Mouse (Mus musculus): Measurements from ENCODE around the gene Slc26a6. TPM values are rescaled to one million over a fixed set of nuclear protein-coding genes. Genes with fewer than 3 reads are reported as not detected.
A peak's percentile ranks its signal among the peaks of the same experiment; 100 is the strongest.

Gene Slc26a6
- 10 to 100 TPM; 11.7 to 14.0 TPM for total RNA-seq (2021)
- long read RNA-seq, experiment 1 = 0 reads
- long read RNA-seq, experiment 2 = 0 reads

DNA sequence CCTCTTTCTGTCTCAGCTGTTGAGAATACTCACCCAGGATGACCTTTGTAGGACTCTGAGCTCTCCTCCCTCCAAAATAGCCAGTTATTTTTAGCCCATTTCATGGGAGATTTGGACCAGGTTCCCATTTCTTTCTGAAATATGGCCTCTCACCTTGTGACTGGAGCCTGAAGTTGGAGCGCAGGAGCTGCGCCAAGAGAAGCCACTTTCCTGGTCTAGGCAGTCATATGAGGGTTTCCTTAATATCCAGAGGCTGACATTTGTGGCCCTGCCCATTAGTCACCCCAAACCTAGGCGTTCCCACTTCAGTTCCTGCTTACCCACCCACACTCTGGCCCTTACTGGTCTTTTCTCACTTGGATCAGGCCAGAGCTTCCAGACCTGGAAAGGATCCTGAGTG is at the start of gene Slc26a6:
Slc26a6 (plus strand) TSS at position 308 of the 400 bp plus-strand sequence.
- no peak for DNase-seq (ENCODE audit: low spot score in 2 of 2)

DNA sequence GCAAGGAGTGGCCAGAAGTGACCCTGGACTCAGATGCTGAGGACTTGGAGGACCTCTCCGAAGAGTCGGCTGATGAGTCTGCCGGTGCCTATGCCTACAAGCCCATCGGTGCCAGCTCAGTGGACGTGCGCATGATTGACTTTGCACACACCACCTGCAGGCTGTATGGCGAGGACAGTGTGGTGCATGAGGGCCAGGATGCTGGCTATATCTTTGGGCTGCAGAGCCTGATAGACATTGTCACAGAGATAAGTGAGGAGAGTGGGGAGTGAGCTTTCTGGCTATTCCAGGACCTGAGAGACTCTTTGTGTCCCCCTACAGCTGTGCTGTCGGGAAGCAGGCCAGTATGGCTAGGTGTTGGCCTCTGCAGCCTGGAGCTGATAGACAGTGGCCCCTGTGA is 47.3 kb upstream of the Slc26a6 start:
- DNase-seq (ENCODE audit: low spot score in 2 of 2) = no peak

DNA sequence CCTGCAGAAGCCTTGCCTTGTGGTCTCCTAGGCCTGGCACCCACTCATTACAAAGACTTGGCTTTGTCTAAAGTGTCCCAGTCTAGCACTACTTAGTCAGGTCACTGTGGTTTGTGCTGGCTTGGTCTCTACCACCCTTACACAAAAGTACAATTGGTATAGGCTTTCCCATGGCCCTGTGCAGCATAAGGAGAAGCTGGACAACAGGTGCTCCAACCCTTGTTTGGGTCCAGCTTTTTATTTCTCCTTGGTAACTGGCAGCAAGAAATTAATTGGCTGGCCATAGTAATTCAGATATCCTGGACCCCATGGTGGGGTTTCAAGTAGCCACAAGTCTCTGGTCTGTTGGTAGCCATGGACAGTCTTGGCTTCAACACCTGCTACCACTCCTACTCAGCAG is 46.7 kb upstream of the Slc26a6 start:
- DNase-seq (ENCODE audit: low spot score in 2 of 2) = no peak

DNA sequence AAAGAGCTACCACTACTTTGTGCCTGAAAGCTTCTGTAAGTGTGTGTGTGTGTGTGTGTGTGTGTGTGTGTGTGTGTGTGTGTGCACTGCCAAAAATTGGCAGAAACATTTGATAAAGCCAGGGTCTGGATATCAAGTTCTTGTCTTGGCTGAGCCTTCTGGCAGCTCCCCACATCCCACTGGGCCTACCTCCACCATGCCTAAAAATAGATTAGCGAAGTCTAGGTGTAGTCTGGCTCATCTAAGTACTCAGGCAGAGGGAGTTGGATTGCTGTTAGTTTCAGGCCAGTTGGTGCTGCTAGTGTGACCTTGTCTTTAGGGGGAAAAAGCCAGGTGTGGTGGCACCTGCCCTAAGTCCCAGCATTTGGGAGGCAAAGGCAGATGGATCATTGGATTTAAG is 46.3 kb upstream of the Slc26a6 start:
- no peak for DNase-seq (ENCODE audit: low spot score in 2 of 2)

DNA sequence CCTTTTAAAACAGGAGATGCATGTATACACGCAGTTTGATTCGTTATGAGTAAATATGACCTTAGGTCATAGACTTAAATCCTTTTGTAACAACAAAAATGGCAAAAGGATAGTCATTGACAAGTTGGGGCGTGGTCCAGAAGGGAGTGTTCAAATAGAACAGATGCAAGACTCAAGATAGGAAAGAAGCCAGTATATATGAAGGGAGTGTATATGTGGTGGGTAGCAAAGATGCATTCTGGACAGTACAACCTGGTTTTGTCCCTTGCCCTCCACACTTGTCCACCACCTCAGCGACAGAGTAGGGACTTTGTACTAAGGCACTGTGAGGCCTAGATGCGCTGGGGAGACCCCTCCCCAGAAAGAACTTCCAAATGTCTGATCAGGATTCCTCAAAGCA is 45.4 kb upstream of the Slc26a6 start:
- DNase-seq (ENCODE audit: low spot score in 2 of 2) = no peak

DNA sequence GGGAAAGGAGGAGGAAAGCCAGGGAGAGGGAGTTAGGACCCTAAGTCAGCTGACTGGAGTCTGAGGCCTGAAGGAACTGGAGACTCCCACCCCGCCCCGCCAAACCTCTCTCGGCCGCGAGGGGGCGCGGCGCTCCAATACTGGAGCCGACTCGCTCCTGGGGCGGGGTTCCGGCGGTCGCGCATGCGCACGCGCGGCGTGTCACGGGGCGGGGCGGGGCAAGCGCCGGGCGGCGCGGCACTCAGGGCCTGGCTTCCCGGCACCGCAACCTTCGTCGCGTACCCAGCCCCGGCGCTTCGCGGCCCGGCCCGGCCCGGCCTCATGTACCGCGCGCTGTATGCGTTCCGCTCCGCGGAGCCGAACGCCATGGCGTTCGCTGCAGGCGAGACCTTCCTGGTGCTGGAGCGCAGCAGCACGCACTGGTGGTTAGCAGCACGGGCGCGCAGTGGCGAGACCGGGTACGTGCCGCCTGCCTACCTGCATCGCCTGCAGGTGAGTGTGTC is 44.9 kb upstream of the Slc26a6 start, which contains the start of gene Nckipsd:
Nckipsd (plus strand) TSS at position 206 of the 503 bp plus-strand sequence.
- peak; percentile 96 for DNase-seq (ENCODE audit: low spot score in 2 of 2)

DNA sequence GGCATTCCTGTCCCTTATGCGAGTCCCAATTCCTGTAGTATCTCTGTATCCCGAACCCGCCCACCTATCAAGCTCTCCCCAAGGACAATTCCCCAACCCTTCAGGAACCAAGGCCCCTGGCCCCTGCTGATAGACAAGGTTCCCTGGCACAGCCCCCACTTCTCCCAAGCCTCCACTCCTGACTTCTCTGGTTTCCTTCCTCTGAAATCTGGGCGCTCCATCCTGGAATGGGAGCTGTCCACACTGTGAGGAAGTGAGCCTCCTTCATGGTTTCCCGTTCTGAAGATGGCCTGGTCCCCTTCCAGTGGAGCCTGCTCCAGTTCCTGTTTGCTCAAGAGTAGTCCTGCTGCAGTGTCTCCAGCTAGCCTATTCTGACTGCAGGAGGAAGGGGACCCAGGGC is 43.9 kb upstream of the Slc26a6 start:
- no peak for DNase-seq (ENCODE audit: low spot score in 2 of 2)

DNA sequence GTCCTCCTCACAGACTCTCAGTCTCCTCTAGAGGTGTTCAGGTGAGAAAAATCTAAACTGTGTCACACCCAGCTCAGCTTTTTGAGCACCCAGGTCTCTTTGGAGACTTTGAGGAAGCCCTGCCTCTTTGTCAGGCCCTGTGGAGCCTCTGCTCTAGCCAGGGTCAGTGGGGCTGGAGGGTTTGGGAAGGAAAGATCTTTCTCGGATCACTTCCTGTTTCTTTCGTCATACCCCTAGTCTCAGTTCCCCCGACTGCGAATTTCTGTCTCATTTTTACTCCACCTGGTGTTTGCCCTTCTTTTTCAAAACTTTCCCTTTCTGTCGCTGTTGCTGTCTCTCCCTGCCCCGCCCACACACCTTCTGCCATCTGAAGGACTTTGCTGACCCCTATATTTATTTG is 43.4 kb upstream of the Slc26a6 start:
- no peak for DNase-seq (ENCODE audit: low spot score in 2 of 2)

DNA sequence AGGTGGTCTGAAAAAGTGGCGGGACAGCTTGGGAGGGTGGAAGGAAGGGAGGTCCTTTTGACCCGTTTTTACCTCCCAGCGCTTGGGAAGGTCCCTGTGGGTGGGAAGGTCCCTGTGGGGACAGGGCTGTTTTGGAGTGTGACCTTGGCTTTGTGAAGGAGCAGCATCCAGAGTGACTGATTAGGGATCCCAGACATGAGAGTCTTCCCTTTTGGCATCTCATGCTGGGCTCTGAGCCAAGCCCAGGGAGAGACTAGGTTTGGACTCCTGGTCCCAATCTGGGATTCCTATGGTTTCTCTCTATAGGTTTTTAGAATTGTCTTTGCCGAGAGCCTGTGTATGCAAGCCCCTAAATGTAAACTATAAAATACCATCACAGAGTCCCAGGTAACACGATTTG is 42.6 kb upstream of the Slc26a6 start:
- DNase-seq (ENCODE audit: low spot score in 2 of 2) = no peak

DNA sequence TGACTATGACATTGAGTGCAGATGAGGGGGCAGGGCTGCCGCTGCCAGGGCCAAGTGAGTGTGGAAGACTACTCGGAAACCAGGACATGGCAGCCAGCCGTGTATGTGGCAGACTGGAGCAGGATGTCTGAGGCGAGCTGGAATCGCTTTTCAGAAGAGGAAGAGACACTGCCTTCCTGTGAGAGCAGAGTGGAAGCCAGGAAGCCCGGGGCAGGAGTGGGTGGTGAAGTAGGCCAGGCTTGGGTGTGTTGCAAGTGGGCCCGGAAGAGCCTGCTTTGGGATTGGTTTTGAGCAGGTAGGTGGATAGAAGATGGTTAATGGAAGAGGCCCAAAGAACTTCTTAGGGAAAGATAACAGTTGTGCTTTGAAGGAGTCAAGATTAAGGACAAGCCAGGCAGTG is 37.5 kb upstream of the Slc26a6 start:
- DNase-seq (ENCODE audit: low spot score in 2 of 2) = peak in 1 of 2 experiments; percentile 44

DNA sequence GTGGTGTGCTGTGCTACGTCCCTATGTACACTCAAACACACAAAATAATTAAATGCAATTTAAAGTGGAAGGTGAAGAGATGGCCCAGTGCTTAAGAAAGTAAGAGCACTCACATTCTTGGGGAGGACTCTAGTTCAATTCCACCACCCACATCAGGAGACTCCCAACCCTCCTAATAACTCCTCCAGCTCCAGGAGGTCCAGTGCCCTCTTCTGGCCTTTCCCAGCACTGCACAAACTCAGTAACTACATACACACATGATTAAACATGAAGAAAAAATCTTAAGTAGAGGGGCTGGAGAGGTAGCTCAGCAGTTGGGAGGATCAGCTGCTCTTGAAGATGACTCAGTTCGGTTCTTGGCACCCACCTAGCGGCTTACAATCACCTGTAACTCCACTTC is 33.6 kb upstream of the Slc26a6 start:
- DNase-seq (ENCODE audit: low spot score in 2 of 2) = peak; percentile 49 to 68

DNA sequence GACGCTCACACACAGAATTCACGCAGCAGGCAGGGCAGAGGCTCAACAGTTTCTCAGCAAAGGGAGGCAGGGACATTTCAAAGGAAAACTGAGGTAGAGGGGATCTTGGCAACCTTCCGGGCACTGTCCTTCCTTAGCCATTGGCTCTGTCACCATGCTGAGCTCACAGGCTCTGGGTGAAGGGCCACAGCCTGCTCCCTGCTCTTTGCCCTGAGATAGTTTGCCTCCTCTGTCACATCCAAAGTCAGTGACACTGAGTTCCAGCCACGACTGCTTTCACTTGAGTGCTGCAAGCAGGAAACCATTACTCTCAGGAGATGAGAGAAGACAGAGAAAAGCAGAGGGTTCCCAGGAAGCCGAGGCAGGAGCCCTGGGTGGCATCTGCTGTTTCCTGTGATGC is 33.0 kb upstream of the Slc26a6 start:
- no peak for DNase-seq (ENCODE audit: low spot score in 2 of 2)

DNA sequence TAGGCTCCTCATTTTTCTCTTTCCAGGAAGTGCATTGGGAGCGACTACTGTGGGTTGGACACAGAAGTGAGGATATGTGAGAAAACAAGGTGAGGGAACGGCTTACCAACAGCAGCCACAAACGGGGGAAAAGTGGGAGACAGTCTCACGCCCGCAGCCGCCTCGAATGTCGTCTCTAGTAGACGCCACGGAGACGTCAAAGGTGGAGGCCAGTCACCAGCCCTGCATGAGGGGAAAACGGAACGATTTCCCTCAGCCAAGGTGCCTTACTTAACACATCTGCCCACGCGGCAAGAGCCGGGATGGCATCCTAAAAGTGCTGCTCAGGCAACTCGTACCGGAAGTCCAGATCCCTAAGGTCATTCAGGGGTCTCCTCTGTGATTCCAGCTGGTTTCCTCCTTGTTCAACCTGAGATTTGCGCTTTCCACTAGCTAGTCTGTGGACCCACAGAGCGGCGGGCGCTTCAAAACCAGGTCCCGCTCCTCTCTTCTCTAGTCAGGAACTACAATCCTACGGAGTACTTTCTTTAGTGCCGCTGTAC is 28.9 kb upstream of the Slc26a6 start:
- DNase-seq (ENCODE audit: low spot score in 2 of 2) = peak in 1 of 2 experiments; percentile 29

DNA sequence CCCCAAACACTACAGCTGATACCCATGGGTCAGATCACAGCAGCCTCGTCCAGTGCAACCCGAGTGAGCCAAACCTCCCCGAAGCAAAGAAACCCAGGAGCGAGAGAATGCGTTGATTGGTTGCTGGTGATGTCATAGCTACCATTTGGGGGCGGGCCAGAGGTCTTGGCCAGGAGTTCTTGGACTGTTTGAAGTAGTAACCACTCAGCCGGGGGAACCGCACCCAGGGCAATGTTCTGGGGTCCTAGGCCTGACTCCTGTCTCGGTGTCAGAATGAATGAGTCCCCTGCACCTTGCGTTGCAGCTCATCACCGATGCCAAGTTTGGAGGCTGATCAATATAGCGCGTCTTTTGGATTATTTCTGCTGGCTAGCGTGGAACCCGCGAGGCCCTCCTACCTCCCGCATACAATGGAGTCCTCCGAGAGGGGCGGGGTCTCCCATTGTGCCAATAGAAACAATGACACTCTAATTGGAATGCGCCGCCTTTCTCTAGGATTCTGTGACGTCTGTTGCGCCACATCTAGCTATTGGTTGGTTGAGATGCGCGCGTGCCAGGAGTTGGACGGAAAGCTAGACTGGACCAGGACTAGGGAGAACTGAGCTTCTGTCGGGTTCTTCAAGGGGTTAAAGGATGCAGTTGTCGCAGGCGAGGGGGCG is 28.2 kb upstream of the Slc26a6 start:
- DNase-seq (ENCODE audit: low spot score in 2 of 2) = peak; percentile 82 to 86

DNA sequence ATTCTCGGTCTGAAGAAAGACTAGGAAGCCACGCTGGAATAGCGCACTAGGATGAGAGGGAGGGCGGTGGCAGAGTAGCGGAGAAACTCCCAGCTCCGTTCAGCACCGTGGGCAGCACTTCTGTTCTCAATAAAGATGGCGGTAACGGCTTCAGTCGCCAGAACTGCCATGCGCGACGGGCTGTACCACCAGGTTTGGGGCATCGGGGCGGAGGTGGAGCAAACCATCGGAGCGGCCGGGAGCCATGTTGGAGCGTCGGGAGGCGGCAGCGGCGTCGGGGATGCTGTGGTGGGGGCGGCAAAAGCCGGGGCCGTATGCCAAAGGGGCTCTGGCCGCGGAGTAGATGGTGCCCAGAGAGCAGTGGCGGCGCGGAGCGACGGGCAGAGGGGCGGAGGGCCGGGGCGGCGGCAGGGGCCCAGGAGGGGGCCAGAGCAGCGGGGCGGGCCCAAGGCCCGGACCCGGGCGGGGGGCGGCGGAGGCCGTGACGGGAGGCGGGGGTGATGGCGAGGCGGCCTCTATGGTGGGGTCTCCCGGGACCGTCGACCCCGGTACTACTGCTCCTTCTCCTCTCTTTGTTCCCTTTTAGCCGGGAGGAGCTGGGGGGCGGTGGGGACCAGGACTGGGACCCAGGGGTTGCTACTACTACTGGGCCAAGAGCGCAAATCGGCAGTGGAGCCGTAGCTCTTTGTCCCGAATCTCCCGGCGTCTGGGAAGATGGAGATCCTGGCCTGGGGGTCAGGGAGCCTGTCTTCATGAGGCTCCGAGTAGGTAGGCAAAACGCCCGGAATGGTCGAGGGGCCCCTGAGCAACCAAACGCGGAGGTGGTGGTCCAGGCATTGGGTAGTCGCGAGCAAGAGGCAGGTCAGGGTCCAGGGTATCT is 27.0 kb upstream of the Slc26a6 start, which contains the start of gene Celsr3:
Celsr3 (plus strand) TSS at position 501 of the 880 bp plus-strand sequence.
- peak; percentile 89 to 94 for DNase-seq (ENCODE audit: low spot score in 2 of 2)

DNA sequence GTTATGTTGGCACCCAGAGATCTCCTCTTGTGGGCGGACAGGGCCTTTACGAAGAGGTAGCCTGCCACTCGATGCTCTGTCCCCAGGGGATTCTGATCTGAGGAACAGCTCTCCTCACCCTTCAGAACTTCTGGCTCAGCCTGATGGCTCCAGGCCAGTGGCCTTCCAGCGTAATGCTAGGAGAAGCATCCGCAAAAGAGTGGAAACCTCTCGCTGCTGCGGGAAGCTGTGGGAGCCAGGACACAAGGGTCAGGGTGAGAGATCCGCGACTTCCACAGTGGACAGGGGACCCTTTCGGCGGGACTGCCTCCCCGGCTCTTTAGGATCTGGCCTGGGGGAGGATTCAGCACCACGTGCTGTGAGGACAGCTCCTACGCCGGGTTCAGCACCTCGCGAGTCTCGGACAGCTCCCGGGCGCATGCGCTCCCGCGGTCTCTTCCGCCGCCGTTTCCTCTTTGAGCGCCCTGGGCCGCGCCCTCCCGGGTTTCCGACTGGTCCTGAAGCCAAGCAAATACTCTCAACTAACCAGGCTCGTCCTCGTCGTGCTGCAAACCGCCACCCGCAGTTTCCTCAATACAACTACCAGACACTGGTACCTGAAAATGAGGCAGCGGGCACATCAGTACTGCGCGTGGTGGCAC is 26.3 kb upstream of the Slc26a6 start:
- DNase-seq (ENCODE audit: low spot score in 2 of 2) = peak; percentile 63 to 73

DNA sequence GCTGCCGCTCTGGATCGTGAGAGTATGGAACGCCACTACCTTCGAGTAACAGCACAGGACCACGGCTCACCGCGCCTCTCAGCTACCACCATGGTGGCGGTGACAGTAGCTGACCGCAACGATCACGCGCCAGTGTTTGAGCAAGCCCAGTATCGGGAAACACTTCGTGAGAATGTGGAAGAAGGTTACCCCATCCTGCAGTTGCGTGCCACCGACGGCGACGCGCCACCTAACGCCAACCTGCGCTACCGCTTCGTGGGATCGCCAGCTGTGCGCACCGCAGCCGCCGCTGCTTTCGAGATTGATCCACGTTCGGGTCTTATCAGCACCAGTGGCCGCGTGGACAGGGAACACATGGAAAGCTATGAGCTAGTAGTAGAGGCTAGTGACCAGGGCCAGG is 25.6 kb upstream of the Slc26a6 start:
- no peak for DNase-seq (ENCODE audit: low spot score in 2 of 2)

DNA sequence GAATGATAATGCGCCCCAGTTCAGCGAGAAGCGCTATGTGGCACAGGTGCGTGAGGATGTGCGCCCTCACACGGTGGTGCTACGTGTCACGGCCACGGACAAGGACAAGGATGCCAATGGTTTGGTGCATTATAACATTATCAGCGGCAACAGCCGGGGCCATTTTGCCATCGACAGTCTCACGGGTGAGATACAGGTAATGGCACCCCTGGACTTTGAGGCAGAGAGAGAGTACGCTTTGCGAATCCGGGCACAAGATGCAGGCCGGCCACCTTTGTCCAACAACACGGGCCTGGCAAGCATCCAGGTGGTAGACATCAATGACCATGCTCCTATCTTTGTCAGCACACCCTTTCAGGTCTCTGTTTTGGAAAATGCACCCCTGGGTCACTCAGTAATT is 25.2 kb upstream of the Slc26a6 start:
- no peak for DNase-seq (ENCODE audit: low spot score in 2 of 2)

DNA sequence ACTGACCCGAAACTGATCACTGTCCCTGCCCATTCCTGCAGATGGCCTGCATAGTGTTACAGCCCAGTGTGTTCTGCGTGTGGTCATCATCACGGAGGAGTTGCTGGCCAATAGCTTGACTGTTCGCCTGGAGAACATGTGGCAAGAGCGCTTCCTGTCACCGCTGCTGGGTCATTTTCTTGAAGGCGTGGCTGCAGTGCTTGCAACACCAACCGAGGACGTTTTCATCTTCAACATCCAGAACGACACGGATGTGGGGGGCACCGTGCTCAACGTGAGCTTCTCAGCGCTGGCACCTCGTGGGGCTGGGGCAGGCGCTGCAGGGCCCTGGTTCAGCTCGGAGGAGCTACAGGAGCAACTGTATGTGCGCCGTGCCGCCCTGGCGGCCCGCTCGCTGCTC is 21.4 kb upstream of the Slc26a6 start:
- DNase-seq (ENCODE audit: low spot score in 2 of 2) = no peak

DNA sequence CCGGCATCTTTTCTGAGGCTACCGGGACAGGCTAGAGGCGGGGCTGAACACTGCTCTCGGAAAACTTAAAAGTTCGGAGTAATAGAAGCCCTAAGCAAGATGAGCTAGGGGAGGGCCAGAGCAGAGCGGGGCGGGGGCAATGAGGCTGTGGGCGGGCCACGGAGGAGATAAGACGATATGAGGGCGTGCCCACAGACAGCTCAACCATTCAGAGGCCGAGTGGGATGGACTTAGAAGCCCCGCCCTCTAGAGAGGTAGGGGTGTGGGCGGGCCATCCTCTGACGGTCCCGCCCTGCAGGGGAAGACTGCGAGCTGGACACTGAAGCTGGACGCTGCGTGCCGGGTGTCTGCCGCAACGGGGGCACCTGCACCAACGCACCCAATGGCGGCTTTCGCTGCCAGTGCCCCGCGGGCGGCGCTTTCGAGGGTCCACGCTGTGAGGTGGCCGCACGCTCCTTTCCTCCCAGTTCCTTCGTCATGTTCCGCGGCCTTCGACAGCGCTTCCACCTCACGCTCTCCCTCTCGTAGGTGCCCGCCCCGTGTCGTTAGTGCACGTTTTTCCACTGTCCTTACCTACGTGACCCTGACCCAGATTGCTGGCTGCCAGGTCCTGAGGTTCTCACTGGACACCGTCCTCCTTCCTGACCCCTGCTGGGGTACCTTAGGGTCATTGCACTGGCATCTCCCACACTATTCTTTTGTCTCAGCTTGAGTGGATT is 20.5 kb upstream of the Slc26a6 start:
- DNase-seq (ENCODE audit: low spot score in 2 of 2) = peak; percentile 68 to 81

DNA sequence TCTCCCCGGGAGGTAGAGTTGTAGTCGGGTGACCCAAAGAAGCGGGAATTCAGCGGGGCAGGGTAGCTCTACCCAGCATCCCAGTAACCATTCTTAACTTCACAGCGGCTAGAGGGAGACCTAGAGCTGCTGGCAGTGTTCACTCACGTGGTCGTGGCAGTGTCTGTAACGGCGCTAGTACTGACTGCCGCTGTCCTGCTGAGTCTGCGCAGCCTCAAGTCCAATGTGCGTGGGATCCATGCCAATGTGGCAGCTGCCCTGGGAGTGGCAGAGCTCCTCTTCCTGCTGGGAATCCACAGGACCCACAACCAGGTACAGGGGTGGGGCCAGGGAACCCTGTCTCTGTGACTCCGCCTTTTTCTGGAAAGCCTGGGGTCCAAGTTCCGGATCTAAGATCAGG is 10.1 kb upstream of the Slc26a6 start:
- peak; percentile 58 to 59 for DNase-seq (ENCODE audit: low spot score in 2 of 2)
